Mouse (Mus musculus) midbrain, embryonic 11.5 days (tissue): ENCODE measurements around the gene Fgf9. TPM values are rescaled to one million over a fixed set of nuclear protein-coding genes. Genes with fewer than 3 reads are reported as not detected.

Experiments used
- ATAC-seq: fragments of 200-750 bp; cut with Nextera tagmentation; 2 replicates; pipeline ENCODE4 v1.8.0; 2017; ENCODE audit warnings: moderate TSS enrichment, moderate library complexity; ENCODE audit not compliant: low FRiP score
- DNase-seq: peaks from one replicate; pipeline ENCODE4 v3.0.0; 2015; ENCODE audit warnings: low spot score; ENCODE audit errors: missing footprints
- H3K27ac ChIP-seq: fragments of 300-500 bp; sonication (generic); 2 replicates; pipeline ENCODE4 v1.5.1; 2014; ENCODE audit warnings: low read depth, low read length
- H3K27me3 ChIP-seq: fragments of 300-500 bp; sonication (generic); 2 replicates; pipeline ENCODE4 v1.6.1; 2014; ENCODE audit warnings: mild to moderate bottlenecking, low read length, moderate library complexity, mixed read lengths; ENCODE audit not compliant: control insufficient read depth, insufficient read depth
- H3K36me3 ChIP-seq: fragments of 300-500 bp; sonication (generic); 2 replicates; pipeline ENCODE4 v1.6.1; 2014; ENCODE audit warnings: mild to moderate bottlenecking, low read length, moderate library complexity, mixed read lengths; ENCODE audit not compliant: control insufficient read depth, insufficient read depth
- H3K4me1 ChIP-seq: fragments of 300-500 bp; sonication (generic); 2 replicates; pipeline ENCODE4 v1.6.1; 2014; ENCODE audit warnings: low read length; ENCODE audit not compliant: control insufficient read depth, insufficient read depth
- H3K4me2 ChIP-seq: fragments of 300-500 bp; sonication (generic); 2 replicates; pipeline ENCODE4 v1.6.1; 2014; ENCODE audit warnings: mild to moderate bottlenecking, moderate library complexity
- H3K4me3 ChIP-seq: fragments of 300-500 bp; sonication (generic); 2 replicates; pipeline ENCODE4 v1.5.1; 2014; ENCODE audit warnings: low read depth, low read length
- H3K9ac ChIP-seq: fragments of 300-500 bp; sonication (generic); 2 replicates; pipeline ENCODE4 v1.6.1; 2014; ENCODE audit warnings: low read length
- H3K9me3 ChIP-seq: fragments of 300-500 bp; sonication (generic); 2 replicates; pipeline ENCODE4 v1.6.1; 2016; ENCODE audit warnings: low read length; ENCODE audit not compliant: control insufficient read depth
- WGBS: fragments of 180-500 bp; shearing (Covaris S2); extraction: QIAGEN DNeasy Blood & Tissue Kit; methylation state at CpG from one replicate; pipeline ENCODE4 v1.1.7; 2014; 5-methylcytosine and 5-hydroxymethylcytosine counted together
- polyA plus RNA-seq: library from polyadenylated mRNA; unstranded; fragments of >200 nt; fragmentation: Nextera tagmentation; extraction: Ambion mirVana; gene quantifications from 2 replicates; pipeline ENCODE4 v1.2.1, GENCODE M21; 2014

Fgf9 gene
- polyA plus RNA-seq = 1.8 and 2.0 TPM in 2 replicates

- ATAC-seq (peak; percentile 15), DNase-seq (peak; percentile 96)
- Histone ChIP-seq H3K9me3 (no peaks in the 10 kb centered on the region), H3K9ac (peak within 1 kb of the TSS; percentile 65), H3K4me2 (peak within 1 kb of the TSS; percentile 94), H3K36me3 (no peaks in the 10 kb centered on the region), H3K4me1 (peaks cover 16% of the 10 kb centered on the region), H3K27ac (no peak within 1 kb of the TSS), H3K4me3 (peak within 1 kb of the TSS; percentile 57), H3K27me3 (peaks cover 53% of the 10 kb centered on the region)
- 0% methylated on average over 33 of the region's 33 CpGs for WGBS
Measured at GRCm38 (mm10) chr14:58070481-58071119, at the start of gene Fgf9. Fgf9 (plus strand) TSS chr14:58070547.

DNA sequence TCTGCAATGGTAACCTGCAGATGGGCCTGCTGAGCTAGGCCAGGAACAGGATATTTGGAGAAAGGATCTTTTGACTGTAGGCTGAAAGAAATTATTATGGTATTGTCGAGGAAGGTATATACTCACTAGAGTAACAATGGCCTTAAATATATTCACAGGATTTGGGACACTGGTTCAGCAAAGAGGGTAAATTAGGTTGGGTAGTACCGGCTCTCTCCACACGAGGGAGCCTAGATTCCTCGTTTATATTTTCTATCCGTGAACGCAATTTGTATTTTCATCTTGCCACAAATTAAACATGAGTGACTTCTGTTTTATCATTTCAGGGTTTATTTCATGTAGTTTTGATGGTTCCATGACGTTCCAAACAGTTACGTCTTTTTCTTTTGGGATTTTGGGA lies 35.8 kb upstream of the Fgf9 start:
- H3K27ac ChIP-seq = no peak overlapping the region
- H3K27me3 ChIP-seq = no peaks in the 10 kb centered on the region
- no peak overlapping the region for H3K4me2 ChIP-seq
- ATAC-seq (no peak), DNase-seq (peak; percentile 96)
- no peak overlapping the region for H3K4me3 ChIP-seq
- H3K36me3 ChIP-seq = no peaks in the 10 kb centered on the region
- WGBS = 11% methylated on average over 8 of the region's 8 CpGs
- H3K4me1 ChIP-seq = no peaks in the 10 kb centered on the region
- no peaks in the 10 kb centered on the region for H3K9me3 ChIP-seq
- no peak overlapping the region for H3K9ac ChIP-seq

DNA sequence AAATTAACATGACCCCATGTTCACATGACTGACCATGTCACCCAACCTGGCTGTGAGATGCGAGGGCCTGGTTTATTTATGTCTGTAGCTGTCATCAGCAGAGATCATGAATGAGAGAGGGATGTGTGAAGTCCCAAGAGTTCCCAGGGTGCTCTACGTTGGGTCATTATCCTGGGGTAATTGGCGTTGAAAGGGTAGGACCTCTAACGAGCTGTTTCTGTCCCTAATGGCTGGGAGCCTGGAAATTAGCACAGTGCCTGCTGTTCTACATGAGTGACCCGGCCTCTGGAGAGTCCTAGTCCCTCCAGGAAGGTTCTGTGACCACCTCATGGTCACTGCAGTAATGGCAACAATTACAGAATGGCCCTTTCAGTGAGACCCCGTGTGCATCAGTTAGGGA lies 34.2 kb upstream of the Fgf9 start:
- Histone ChIP-seq H3K27me3 (no peaks in the 10 kb centered on the region), H3K4me2 (no peak overlapping the region), H3K4me3 (no peak overlapping the region), H3K9me3 (no peaks in the 10 kb centered on the region), H3K36me3 (no peaks in the 10 kb centered on the region), H3K27ac (no peak overlapping the region), H3K4me1 (no peaks in the 10 kb centered on the region), H3K9ac (no peak overlapping the region)
- no peak for DNase-seq
- 40% methylated on average over 6 of the region's 6 CpGs for WGBS
- no peak for ATAC-seq

DNA sequence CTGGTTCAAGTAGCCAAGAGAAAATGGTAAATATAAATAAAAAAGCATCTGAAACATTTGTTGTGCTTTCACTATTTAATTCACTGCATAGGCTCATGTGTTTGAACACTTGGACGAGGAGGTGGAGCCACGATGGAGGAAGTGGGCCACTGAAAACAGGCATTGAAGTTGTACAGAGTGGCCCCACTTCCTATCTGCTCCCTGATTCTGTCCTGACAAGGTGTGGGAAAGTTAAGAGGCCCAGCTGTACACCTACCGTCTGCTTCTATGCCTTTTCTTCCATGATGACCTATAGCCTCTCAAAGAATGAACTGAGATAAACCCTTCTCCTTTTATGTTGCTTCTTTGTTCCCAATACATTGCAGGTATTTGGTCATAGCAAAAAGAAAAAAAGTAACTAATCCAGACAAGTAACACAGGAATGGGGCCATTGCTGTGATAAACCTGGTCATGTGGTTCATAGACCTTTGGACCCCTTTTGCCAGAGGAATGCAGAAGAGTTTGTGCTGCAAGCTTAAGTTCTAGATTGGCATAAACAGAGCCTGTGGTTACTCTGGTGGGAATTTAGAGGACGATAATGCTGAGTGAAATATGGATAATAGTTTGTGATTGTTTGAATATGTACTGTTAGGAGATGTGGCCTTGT lies 23.6 kb upstream of the Fgf9 start:
- 80% methylated on average over 4 of the region's 4 CpGs for WGBS
- no peak overlapping the region for H3K9ac ChIP-seq
- no peaks in the 10 kb centered on the region for H3K27me3 ChIP-seq
- no peak for ATAC-seq
- no peaks in the 10 kb centered on the region for H3K4me1 ChIP-seq
- H3K9me3 ChIP-seq = no peaks in the 10 kb centered on the region
- H3K27ac ChIP-seq = no peak overlapping the region
- H3K36me3 ChIP-seq = no peaks in the 10 kb centered on the region
- no peak overlapping the region for H3K4me3 ChIP-seq
- DNase-seq = no peak
- no peak overlapping the region for H3K4me2 ChIP-seq

GRCm38 (mm10) chr14:58050691-58051090 lies 19.7 kb upstream of the Fgf9 start:
- 90% methylated on average over 5 of the region's 5 CpGs for WGBS
- Histone ChIP-seq H3K4me3 (no peak overlapping the region), H3K9ac (no peak overlapping the region), H3K4me2 (no peak overlapping the region), H3K27ac (no peak overlapping the region), H3K36me3 (no peaks in the 10 kb centered on the region), H3K27me3 (no peaks in the 10 kb centered on the region), H3K4me1 (no peaks in the 10 kb centered on the region), H3K9me3 (no peaks in the 10 kb centered on the region)
- ATAC-seq (no peak), DNase-seq (no peak)

DNA sequence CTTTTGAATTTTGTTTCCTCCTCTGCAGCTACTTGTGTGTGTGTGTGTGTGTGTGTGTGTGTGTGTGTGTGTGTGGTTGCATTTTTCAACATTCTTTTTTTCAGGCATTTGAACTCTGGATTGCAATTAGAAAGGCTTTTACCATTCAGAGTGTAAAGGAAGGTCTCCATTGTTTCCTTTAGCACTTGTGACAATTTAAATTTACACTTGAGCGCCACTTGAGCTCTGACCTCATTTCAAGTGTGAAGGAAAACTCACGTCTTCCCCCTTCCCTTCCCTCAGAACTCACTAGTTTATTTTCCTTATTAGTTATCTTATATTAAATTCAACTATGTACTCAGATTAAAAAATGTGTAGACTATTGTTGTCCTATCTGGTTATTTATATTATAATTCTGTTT lies 2.8 kb upstream of the Fgf9 start:
- no peaks in the 10 kb centered on the region for H3K36me3 ChIP-seq
- DNase-seq (no peak), ATAC-seq (no peak)
- WGBS = 65% methylated on average over 2 of the region's 2 CpGs
- H3K4me1 ChIP-seq = 0 out of 2 replicates have a peak, but pooled peaks cover 3% of the 10 kb centered on the region
- H3K4me2 ChIP-seq = no peak overlapping the region
- no peak overlapping the region for H3K9ac ChIP-seq
- no peaks in the 10 kb centered on the region for H3K9me3 ChIP-seq
- H3K27me3 ChIP-seq = peaks cover 25% of the 10 kb centered on the region
- no peak overlapping the region for H3K4me3 ChIP-seq
- H3K27ac ChIP-seq = no peak overlapping the region

- H3K4me1 ChIP-seq = peaks cover 7% of the 10 kb centered on the region; the same call in 1 of the 2 replicates
- no peak overlapping the region for H3K9ac ChIP-seq
- H3K4me3 ChIP-seq = no peak overlapping the region
- ATAC-seq = no peak
- no peaks in the 10 kb centered on the region for H3K36me3 ChIP-seq
- DNase-seq = no peak
- H3K9me3 ChIP-seq = no peaks in the 10 kb centered on the region
- 89% methylated on average over 1 of the region's 1 CpGs for WGBS
- H3K27ac ChIP-seq = no peak overlapping the region
- H3K27me3 ChIP-seq = peaks cover 34% of the 10 kb centered on the region
- no peak overlapping the region for H3K4me2 ChIP-seq
Measured at GRCm38 (mm10) chr14:58068641-58069040, 1.7 kb upstream of the Fgf9 start.

- WGBS = 2% methylated on average over 6 of the region's 6 CpGs
- peaks cover 46% of the 10 kb centered on the region for H3K27me3 ChIP-seq
- no peak overlapping the region for H3K9ac ChIP-seq
- no peaks in the 10 kb centered on the region for H3K36me3 ChIP-seq
- H3K4me2 ChIP-seq = peak overlapping the region; percentile 94
- H3K4me3 ChIP-seq = peak overlapping the region; percentile 57
- DNase-seq (peak; percentile 85), ATAC-seq (no peak)
- H3K9me3 ChIP-seq = no peaks in the 10 kb centered on the region
- no peak overlapping the region for H3K27ac ChIP-seq
- H3K4me1 ChIP-seq = peaks cover 13% of the 10 kb centered on the region
Measured at GRCm38 (mm10) chr14:58069927-58070326, 420 bp upstream of the Fgf9 start.

DNA sequence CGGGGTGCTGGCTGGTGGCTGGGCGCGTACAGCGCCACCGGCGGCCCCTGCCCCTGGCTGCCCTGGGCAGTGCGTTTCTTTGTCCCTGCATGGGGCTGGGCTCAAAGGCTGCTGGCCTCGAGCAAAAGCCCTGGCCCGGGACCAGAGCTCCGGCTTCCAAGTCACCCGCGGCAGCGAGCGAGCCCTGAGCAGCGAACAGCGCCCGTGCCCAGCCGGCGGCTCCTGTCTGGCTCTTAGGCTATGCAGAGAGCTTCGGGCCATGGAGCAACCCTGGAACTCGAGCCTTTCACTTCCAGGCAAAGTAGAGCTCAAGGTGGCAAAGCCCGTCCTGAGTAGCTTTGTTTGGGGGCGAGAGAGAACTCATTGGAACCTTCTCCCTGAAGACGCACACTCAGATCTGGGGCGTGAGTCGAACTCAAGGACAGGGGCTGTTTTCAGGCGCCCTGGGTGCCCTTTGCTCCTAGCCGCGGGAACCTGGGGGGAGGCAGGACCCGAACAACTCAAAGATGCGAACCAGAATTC lies 834 bp downstream of the Fgf9 start:
- Histone ChIP-seq H3K4me3 (peak overlapping the region; percentile 57), H3K27me3 (peaks cover 59% of the 10 kb centered on the region), H3K9ac (peak overlapping the region; percentile 65), H3K4me2 (peak overlapping the region; percentile 94), H3K27ac (no peak overlapping the region), H3K9me3 (no peaks in the 10 kb centered on the region), H3K36me3 (no peaks in the 10 kb centered on the region), H3K4me1 (peaks cover 16% of the 10 kb centered on the region)
- peak; percentile 40 for ATAC-seq
- WGBS = under 1% methylated on average over 31 of the region's 31 CpGs
- peak; percentile 97 for DNase-seq
